Mouse (Mus musculus) small intestine, adult 2 months (tissue): ENCODE measurements around the gene Ublcp1.

ENCODE experiments used
- CTCF ChIP-seq: fragments of 200-500 bp; IDR thresholded peaks from 2 replicates; pipeline ENCODE4 v1.5.1; 2012; ENCODE audit warnings: low read depth, mild to moderate bottlenecking, control low read depth, inconsistent platforms, low read length, moderate library complexity, mixed read lengths; ENCODE audit not compliant: insufficient replicate concordance, insufficient read length; ENCODE audit errors: extremely low read depth
- POLR2A ChIP-seq: fragments of 200-500 bp; IDR thresholded peaks from 2 replicates; pipeline ENCODE4 v1.6.1; 2012; ENCODE audit warnings: low read depth, mild to moderate bottlenecking, control low read depth, inconsistent platforms, low read length, moderate library complexity

DNA sequence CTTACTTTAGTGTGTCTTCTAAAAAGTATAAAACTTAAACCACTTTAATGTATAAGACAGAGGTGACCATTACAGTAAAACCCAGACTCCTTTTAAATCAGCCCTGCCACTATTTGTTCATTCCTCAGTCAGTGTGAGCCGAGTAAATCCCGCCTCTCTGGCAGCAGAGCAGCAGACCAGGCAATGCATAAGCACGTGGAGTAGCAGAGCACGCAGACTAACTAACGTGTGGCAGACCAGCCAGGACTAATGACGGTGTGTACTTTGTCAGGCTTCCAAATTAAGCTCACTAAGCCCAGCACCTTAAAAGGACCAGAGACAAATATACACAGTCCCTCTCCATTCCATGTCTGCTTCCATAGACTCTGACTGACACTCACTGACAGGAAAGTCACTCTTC lies 8.8 kb downstream of the Ublcp1 start:
- TF ChIP-seq CTCF (no peak), POLR2A (no peak)
